Mouse (Mus musculus): ENCODE measurements around the gene Abcc4.

The Abcc4 gene

GRCm38 (mm10) chr14:118434842-118435241 is 271.2 kb downstream of the Abcc4 start:
- DNase-seq (ENCODE audit: low spot score) = no peak

GRCm38 (mm10) chr14:118433848-118434247 is 272.2 kb downstream of the Abcc4 start:
- DNase-seq (ENCODE audit: low spot score) = no peak

Data from c-Kit-positive CD71-positive TER-119-positive erythroid progenitor cells, embryonic 14.5 days (primary cell).